Mouse (Mus musculus): ENCODE measurements around the gene Npepps.
"Not testable (repeated sequence)": the region's sequence is repeated elsewhere in the genome, so short reads cannot be mapped to it uniquely, and the experiment has no call there.

The Npepps gene

GRCm38 (mm10) chr11:97237976-97238375 is 42.5 kb downstream of the Npepps start:
- DNase-seq (ENCODE audit: low read depth): no peak

GRCm38 (mm10) chr11:97232436-97232835 is 48.0 kb downstream of the Npepps start:
- no peak for DNase-seq (ENCODE audit: low read depth)

GRCm38 (mm10) chr11:97229396-97229795 is 51.0 kb downstream of the Npepps start:
- no peak for DNase-seq (ENCODE audit: low read depth)

GRCm38 (mm10) chr11:97228985-97229384 is 51.5 kb downstream of the Npepps start:
- no peak for DNase-seq (ENCODE audit: low read depth)

GRCm38 (mm10) chr11:97226131-97226530 is 54.3 kb downstream of the Npepps start:
- DNase-seq (ENCODE audit: low read depth): no peak

- no peak for DNase-seq (ENCODE audit: low read depth)
These were observed 57.0 kb downstream of the Npepps start for GRCm38 (mm10) chr11:97223485-97223884.

GRCm38 (mm10) chr11:97221611-97222010 is 58.8 kb downstream of the Npepps start:
- no peak for DNase-seq (ENCODE audit: low read depth)

GRCm38 (mm10) chr11:97220211-97220610 is 60.2 kb downstream of the Npepps start:
- no peak for DNase-seq (ENCODE audit: low read depth)

- DNase-seq (ENCODE audit: low read depth): no peak
These were observed 66.0 kb downstream of the Npepps start for GRCm38 (mm10) chr11:97214411-97214810.

GRCm38 (mm10) chr11:97210728-97211400 is 69.6 kb downstream of the Npepps start:
- DNase-seq (ENCODE audit: low read depth): no peak

GRCm38 (mm10) chr11:97207011-97207422 is 73.4 kb downstream of the Npepps start:
- no peak for DNase-seq (ENCODE audit: low read depth)

- DNase-seq (ENCODE audit: low read depth): no peak
These were observed 80.9 kb downstream of the Npepps start for GRCm38 (mm10) chr11:97199519-97199918.

GRCm38 (mm10) chr11:97198601-97199000 is 81.8 kb downstream of the Npepps start:
- DNase-seq (ENCODE audit: low read depth): peak; percentile 57

- no peak for DNase-seq (ENCODE audit: low read depth)
These were observed 83.4 kb downstream of the Npepps start for GRCm38 (mm10) chr11:97197021-97197420.

GRCm38 (mm10) chr11:97196541-97196940 is 83.9 kb downstream of the Npepps start:
- DNase-seq (ENCODE audit: low read depth): no peak

GRCm38 (mm10) chr11:97192621-97192951 is 87.9 kb downstream of the Npepps start:
- no peak for DNase-seq (ENCODE audit: low read depth)

- DNase-seq (ENCODE audit: low read depth): no peak
These were observed 88.4 kb downstream of the Npepps start for GRCm38 (mm10) chr11:97191915-97192620.

- DNase-seq (ENCODE audit: low read depth): no peak
These were observed 89.4 kb downstream of the Npepps start for GRCm38 (mm10) chr11:97190992-97191391.

GRCm38 (mm10) chr11:97189645-97190044 is 90.8 kb downstream of the Npepps start:
- not testable (repeated sequence) for DNase-seq (ENCODE audit: low read depth)

- no peak for DNase-seq (ENCODE audit: low read depth)
These were observed 91.2 kb downstream of the Npepps start for GRCm38 (mm10) chr11:97189231-97189630.

- DNase-seq (ENCODE audit: low read depth): no peak
These were observed 91.8 kb downstream of the Npepps start for GRCm38 (mm10) chr11:97188643-97188955.

GRCm38 (mm10) chr11:97187764-97188642 is 92.4 kb downstream of the Npepps start, which contains the start of gene Kpnb1:
Kpnb1 (minus strand) TSS chr11:97187881.
- peak; percentile 95 for DNase-seq (ENCODE audit: low read depth)

Data from c-Kit-positive CD71-positive TER-119-negative erythroid progenitor cells, embryonic 14.5 days (primary cell).